Mouse (Mus musculus) ES-E14 (cell line): Measurements from ENCODE around the gene Lrg1. TPM values are rescaled to one million over a fixed set of nuclear protein-coding genes. Genes with fewer than 3 reads are reported as not detected.

ENCODE experiments used
- DNase-seq: peaks from one replicate; pipeline ENCODE4 v3.0.0-alpha.2; 2013; ENCODE audit warnings: low read depth, low spot score
- H3K27ac ChIP-seq: 2 replicates; pipeline ENCODE4 v1.5.1; 2012; ENCODE audit warnings: low read depth, mild to moderate bottlenecking, low read length, moderate library complexity, mixed read lengths; ENCODE audit not compliant: poor library complexity, insufficient read depth, severe bottlenecking
- H3K36me3 ChIP-seq: 2 replicates; pipeline ENCODE4 v1.6.1; 2012; ENCODE audit warnings: mild to moderate bottlenecking, low read length, moderate library complexity, mixed read lengths; ENCODE audit not compliant: control insufficient read depth, poor library complexity, insufficient read depth, severe bottlenecking
- H3K4me1 ChIP-seq, 2 experiments: fragments of 150-350 bp in 1 of 2; sonication (generic) in 1 of 2; 2 replicates each; pipeline ENCODE4 v1.6.1; 2012; ENCODE audit warnings: low read length in 2 of 2, mild to moderate bottlenecking in 1 of 2, mixed read lengths in 1 of 2; ENCODE audit not compliant: control insufficient read depth in 2 of 2, insufficient read depth in 2 of 2, poor library complexity in 1 of 2
- H3K4me3 ChIP-seq, 2 experiments: fragments of 150-350 bp in 1 of 2; sonication (generic) in 1 of 2; 2 replicates each; pipeline ENCODE4 v1.5.1; 2012; ENCODE audit warnings: low read length in 2 of 2, low read depth in 1 of 2, mild to moderate bottlenecking in 1 of 2, mixed read lengths in 1 of 2; ENCODE audit not compliant: insufficient read depth in 1 of 2, poor library complexity in 1 of 2, severe bottlenecking in 1 of 2
- H3K9ac ChIP-seq: 2 replicates; pipeline ENCODE4 v1.6.1; 2012; ENCODE audit warnings: low read depth, mild to moderate bottlenecking, low read length, mixed read lengths; ENCODE audit not compliant: poor library complexity, insufficient read depth, severe bottlenecking
- H3K9me3 ChIP-seq: fragments of 150-350 bp; sonication (generic); 2 replicates; pipeline ENCODE4 v1.6.1; 2012; ENCODE audit warnings: low read depth, mild to moderate bottlenecking, low read length; ENCODE audit not compliant: control insufficient read depth, insufficient read depth
- CHD2 ChIP-seq: IDR thresholded peaks from 2 replicates; pipeline ENCODE4 v1.6.1; 2014; ENCODE audit warnings: mild to moderate bottlenecking, low read depth, low read length, inconsistent platforms
- HCFC1 ChIP-seq: IDR thresholded peaks from 2 replicates; pipeline ENCODE4 v1.6.1; 2012; ENCODE audit warnings: low read length, inconsistent platforms, borderline replicate concordance; ENCODE audit not compliant: insufficient read depth
- MAFK ChIP-seq: IDR thresholded peaks from 2 replicates; pipeline ENCODE4 v1.6.1; 2014; ENCODE audit warnings: mild to moderate bottlenecking, low read depth, low read length, inconsistent platforms; ENCODE audit not compliant: insufficient read depth
- ZC3H11A ChIP-seq: IDR thresholded peaks from 2 replicates; pipeline ENCODE4 v1.6.1; 2012; ENCODE audit warnings: low read depth, mild to moderate bottlenecking, inconsistent platforms, low read length, borderline replicate concordance
- ZNF384 ChIP-seq: IDR thresholded peaks from 2 replicates; pipeline ENCODE4 v1.6.1; 2012; ENCODE audit warnings: low read depth, low read length, inconsistent platforms
- in situ Hi-C, 2 experiments: fragments of 600-800 bp; cut with MboI; formaldehyde crosslinking; loops; one replicate each; pipeline ENCODE4 v1.15.1; 2025; ENCODE audit warnings: low sequenced_read_pairs in 2 of 2, inconsistent platforms in 1 of 2; ENCODE audit not compliant: unreplicated experiment in 2 of 2
- total RNA-seq: library from RNA; depleted of rRNA; stranded (reverse); fragments of 300-350 nt; gene quantifications from 2 replicates; pipeline ENCODE4 v1.2.3, GENCODE M21; 2012

Gene Lrg1
- total RNA-seq, 1 experiment: not detected

GRCm38 (mm10) chr17:56096883-56097282, 24.9 kb downstream of the Lrg1 start:
- Histone ChIP-seq H3K36me3 (peaks cover 71% of the 10 kb centered on the region), H3K4me1 (no peaks in the 10 kb centered on the region), H3K9ac (no peak overlapping the region), H3K4me3 (no peak overlapping the region), H3K27ac (no peak overlapping the region), H3K9me3 (no peaks in the 10 kb centered on the region)
- DNase-seq: no peak
- in situ Hi-C loops: no loop called here
- TF ChIP-seq ZC3H11A (no peak), CHD2 (no peak), MAFK (no peak), HCFC1 (no peak)

GRCm38 (mm10) chr17:56092794-56093193, 29.0 kb downstream of the Lrg1 start:
- TF ChIP-seq ZNF384: no peak
- TF ChIP-seq MAFK: no peak
- no peak for TF ChIP-seq CHD2
- TF ChIP-seq ZC3H11A: no peak
- TF ChIP-seq HCFC1: no peak
- no peak overlapping the region for H3K4me3 ChIP-seq
- DNase-seq: no peak
- in situ Hi-C loops: no loop called here
- peaks cover 35% of the 10 kb centered on the region for H3K36me3 ChIP-seq
- no peak overlapping the region for H3K27ac ChIP-seq
- H3K9ac ChIP-seq: no peak overlapping the region
- H3K9me3 ChIP-seq: no peaks in the 10 kb centered on the region
- no peaks in the 10 kb centered on the region for H3K4me1 ChIP-seq

GRCm38 (mm10) chr17:56092312-56092711, 29.5 kb downstream of the Lrg1 start:
- Histone ChIP-seq H3K36me3 (peaks cover 30% of the 10 kb centered on the region), H3K4me1 (no peaks in the 10 kb centered on the region), H3K27ac (no peak overlapping the region), H3K9me3 (no peaks in the 10 kb centered on the region), H3K4me3 (no peak overlapping the region), H3K9ac (no peak overlapping the region)
- TF ChIP-seq ZNF384: peak; percentile 98
- no peak for TF ChIP-seq CHD2
- DNase-seq: no peak
- in situ Hi-C loops: no loop called here

DNA sequence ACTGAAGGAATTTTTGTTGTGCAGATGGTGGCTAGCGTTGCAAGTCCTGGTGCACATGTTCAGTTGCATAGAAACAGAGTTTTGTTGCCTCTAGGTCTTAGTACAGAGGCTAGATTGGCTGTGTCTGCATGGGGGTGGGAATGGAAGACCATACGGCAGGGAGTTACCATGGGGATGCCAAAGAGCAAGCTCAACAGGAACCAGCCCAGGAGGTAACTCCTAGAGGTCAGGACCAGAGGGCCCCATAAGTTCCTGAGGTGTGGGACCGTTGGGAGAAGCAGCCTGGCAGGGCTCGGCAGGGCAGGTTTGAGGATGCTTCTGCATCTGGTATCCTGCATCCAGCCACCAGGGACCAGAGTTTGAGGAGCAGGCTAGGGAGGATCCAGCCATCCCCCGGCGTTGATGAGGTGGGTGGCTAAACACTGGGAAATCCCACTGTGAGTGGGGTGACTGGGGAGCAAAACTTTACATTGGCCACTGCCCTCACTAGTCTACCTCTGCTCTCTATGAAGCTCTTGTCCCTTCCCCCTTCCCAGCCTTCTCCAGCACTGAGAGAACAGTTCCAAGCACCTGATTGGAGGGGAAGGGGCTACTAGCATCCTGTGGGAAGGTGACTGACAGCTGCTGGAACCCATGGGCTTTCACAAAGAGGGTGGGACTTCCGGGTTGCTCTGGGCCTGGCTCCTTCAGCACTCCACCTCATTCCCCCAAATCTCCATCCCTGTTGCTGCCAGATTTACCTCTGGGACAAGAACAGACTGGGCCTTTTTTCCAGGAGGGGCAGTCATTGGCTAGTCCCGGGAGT, 40.8 kb downstream of the Lrg1 start:
- peak overlapping the region; percentile 95 to 97 for H3K4me3 ChIP-seq
- TF ChIP-seq CHD2: peak; percentile 86
- no peak for TF ChIP-seq ZC3H11A
- no peak for TF ChIP-seq MAFK
- peaks cover 16% of the 10 kb centered on the region for H3K36me3 ChIP-seq
- peaks cover 0 to 7% of the 10 kb centered on the region in 2 experiments; a peak in 2 of 4 replicates for H3K4me1 ChIP-seq
- DNase-seq: peak; percentile 82
- H3K27ac ChIP-seq: no peak overlapping the region
- no peaks in the 10 kb centered on the region for H3K9me3 ChIP-seq
- in situ Hi-C loops: no loop called here
- H3K9ac ChIP-seq: peak overlapping the region; percentile 93

DNA sequence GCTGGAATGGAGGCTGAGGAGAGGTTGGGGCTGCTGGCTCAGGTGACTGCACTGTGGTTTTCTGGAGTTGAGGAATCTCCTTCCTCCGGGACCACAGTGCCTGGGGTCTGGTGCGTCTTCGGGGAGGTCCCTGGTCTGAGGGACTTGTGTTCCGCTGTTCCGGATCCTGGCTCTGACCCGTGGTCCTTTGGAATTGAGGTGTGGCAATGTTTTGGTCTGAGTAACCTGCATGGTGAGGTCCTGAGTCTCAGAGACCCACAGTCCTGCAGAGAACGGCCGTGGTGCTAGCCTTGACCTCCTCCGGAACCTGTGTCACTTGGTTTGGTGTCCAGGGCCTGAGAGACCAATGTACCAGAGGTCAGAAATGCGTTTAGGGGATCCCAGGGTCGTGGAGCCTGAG, 41.9 kb downstream of the Lrg1 start:
- Histone ChIP-seq H3K36me3 (peaks cover 12% of the 10 kb centered on the region), H3K4me1 (peaks cover 0 to 8% of the 10 kb centered on the region in 2 experiments; a peak in 2 of 4 replicates), H3K27ac (no peak overlapping the region), H3K9ac (peak overlapping the region; percentile 93), H3K9me3 (no peaks in the 10 kb centered on the region), H3K4me3 (peak overlapping the region; percentile 95 to 97)
- in situ Hi-C loops: no loop called here
- TF ChIP-seq ZNF384: no peak
- no peak for TF ChIP-seq ZC3H11A
- TF ChIP-seq HCFC1: no peak
- TF ChIP-seq CHD2: no peak
- no peak for TF ChIP-seq MAFK
- no peak for DNase-seq
